ENCODE assay signal across 9 mouse cellular contexts in the genomic region with DNA sequence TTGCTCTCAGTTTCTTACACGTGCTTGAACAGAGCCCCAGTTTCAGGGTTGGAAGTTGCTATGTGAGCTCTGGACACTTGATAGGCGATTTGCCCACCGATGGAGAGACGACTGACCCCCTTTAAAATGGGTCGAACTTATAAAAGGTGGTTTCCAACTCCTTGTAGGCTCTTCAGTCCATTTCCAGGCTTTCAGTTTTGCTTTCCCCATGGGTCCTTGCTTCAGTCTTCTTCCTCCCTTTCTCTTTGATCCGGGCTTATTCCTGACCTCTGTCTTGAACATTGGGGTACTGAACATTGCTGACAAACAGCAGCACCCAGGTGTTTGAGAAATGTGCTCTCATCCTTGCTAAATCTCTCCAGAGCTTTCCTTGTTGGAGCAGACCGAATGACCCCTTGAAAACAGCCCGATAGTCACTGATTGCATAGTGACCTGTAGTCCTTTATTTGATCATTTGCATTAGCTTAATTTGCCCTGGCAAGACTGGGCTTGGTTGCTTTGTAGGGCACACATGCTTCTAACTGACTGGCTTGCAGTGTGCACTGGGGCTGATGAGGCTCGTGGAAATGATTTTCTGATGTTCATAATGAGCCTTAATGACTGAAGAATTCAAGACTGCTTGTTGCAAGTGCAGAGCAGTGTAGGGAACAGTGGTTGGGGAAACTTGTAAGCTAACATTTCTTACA. TPM values are rescaled to one million over a fixed set of nuclear protein-coding genes. Genes with fewer than 3 reads are reported as not detected.
DNase-seq lines count a peak whose midpoint lies in the region; ATAC-seq and TF ChIP-seq lines count a peak whose summit lies in the region.
"Had no signal": no experiment of that assay in that cellular context is flagged by ENCODE, and none has a peak within 500 bp of the region (broad histone marks: within the 10 kb centered on the region; RNA-seq: fewer than 3 reads in every experiment).

No protein-coding gene starts in this region.

- H3K4me1 ChIP-seq in forebrain, embryonic 10.5 days: peaks cover 32% of the 10 kb centered on the region
- H3K4me1 ChIP-seq in limb, embryonic 10.5 days: peaks cover 28% of the 10 kb centered on the region
- H3K4me1 ChIP-seq in neural tube, embryonic 14.5 days (ENCODE audit: control insufficient read depth, insufficient read depth, low read length): peaks cover 20% of the 10 kb centered on the region

- peaks cover 3% of the 10 kb centered on the region; the same call in 1 of the 2 replicates for H3K36me3 ChIP-seq in forebrain, embryonic 10.5 days (replicated peaks)
- peaks cover 9% of the 10 kb centered on the region; the same call in 1 of the 2 replicates for H3K36me3 ChIP-seq in limb, embryonic 10.5 days
- no peaks in the 10 kb centered on the region for H3K36me3 ChIP-seq in neural tube, embryonic 14.5 days (ENCODE audit: control insufficient read depth, insufficient read depth, low read length)

- peak overlapping the region; percentile 37; the same call in 1 of the 2 replicates for H3K9ac ChIP-seq in neural tube, embryonic 14.5 days (replicated peaks; ENCODE audit: low read depth, low read length)

- H3K9me3 ChIP-seq in forebrain, embryonic 10.5 days: no peaks in the 10 kb centered on the region
- no peaks in the 10 kb centered on the region for H3K9me3 ChIP-seq in limb, embryonic 10.5 days (replicated peaks)
- H3K9me3 ChIP-seq in neural tube, embryonic 14.5 days (ENCODE audit: control insufficient read depth, low read length): no peaks in the 10 kb centered on the region

- WGBS in forebrain, embryonic 10.5 days: 60% methylated on average over 9 of the region's 9 CpGs
- WGBS in limb, embryonic 10.5 days: 40% methylated on average over 9 of the region's 9 CpGs
- 51% methylated on average over 9 of the region's 9 CpGs for WGBS in neural tube, embryonic 14.5 days

- TF ChIP-seq CTCF in layer of hippocampus, adult 2 months (conservative IDR thresholded peaks at IDR 0.05): no peak

- DNase-seq in layer of hippocampus, adult 2 months (ENCODE audit: low spot score in 2 of 2): no peak
- no peak for DNase-seq in layer of hippocampus, adult 18-20 months (ENCODE audit: low spot score in 2 of 2)
- no peak for DNase-seq in forebrain, embryonic 10.5 days (ENCODE audit: extremely low spot score, low spot score)
- no peak for DNase-seq in limb, embryonic 10.5 days (ENCODE audit: low spot score)
- DNase-seq in adrenal gland, adult (ENCODE audit: inconsistent age in 2 of 2, low spot score in 1 of 2): no peak
- no peak for DNase-seq in gastrocnemius, adult 8-10 months (ENCODE audit: low spot score in 2 of 2)

- H3K4me2 ChIP-seq in neural tube, embryonic 14.5 days (ENCODE audit: low read depth, low read length): peak overlapping the region; percentile 95

- ATAC-seq in neural tube, embryonic 14.5 days (ENCODE audit: low read depth): no peak
- ATAC-seq in monocyte, adult 5-6 weeks (replicated peaks; ENCODE audit: insufficient number of reproducible peaks, low FRiP score, low TSS enrichment, poor library complexity, severe bottlenecking): no peak
- ATAC-seq: Patski had no signal

- H3K4me3 ChIP-seq in layer of hippocampus, adult 2 months: peak overlapping the region; percentile 69
- H3K4me3 ChIP-seq in forebrain, embryonic 10.5 days: peak overlapping the region; percentile 94
- H3K4me3 ChIP-seq in limb, embryonic 10.5 days: peak overlapping the region; percentile 94
- peak overlapping the region; percentile 96; the same call in 1 of the 2 replicates for H3K4me3 ChIP-seq in neural tube, embryonic 14.5 days (ENCODE audit: low read depth, low read length)

- H3K27ac ChIP-seq in layer of hippocampus, adult 2 months: no peak overlapping the region
- no peak overlapping the region for H3K27ac ChIP-seq in forebrain, embryonic 10.5 days
- 0 out of 2 replicates have a peak overlapping the region, but pooled peaks have one; percentile 28 for H3K27ac ChIP-seq in limb, embryonic 10.5 days
- H3K27ac ChIP-seq in neural tube, embryonic 14.5 days (ENCODE audit: low read depth, low read length): no peak overlapping the region

- peaks cover 12% of the 10 kb centered on the region for H3K27me3 ChIP-seq in forebrain, embryonic 10.5 days (ENCODE audit: poor library complexity, severe bottlenecking)
- no peaks in the 10 kb centered on the region for H3K27me3 ChIP-seq in limb, embryonic 10.5 days (ENCODE audit: low read depth, poor library complexity, severe bottlenecking)
- H3K27me3 ChIP-seq in neural tube, embryonic 14.5 days (ENCODE audit: control insufficient read depth, insufficient read depth, low read length): no peaks in the 10 kb centered on the region
- H3K27me3 ChIP-seq: Patski had no signal

RNA-seq across cellular contexts. Expression of a gene that starts 3.4 kb away (rescaled TPM):
- 10 to 100 TPM; 55.6 to 56.3 TPM for total RNA-seq in layer of hippocampus, adult 2 months (2021)
- 10 to 100 TPM; 48.9 to 54.9 TPM for total RNA-seq in layer of hippocampus, adult 18-20 months (2021)
- 35.3 and 36.8 TPM in 2 replicates for polyA plus RNA-seq in forebrain, embryonic 10.5 days (2016; fragmentation: Nextera tagmentation; extraction: Ambion mirVana)
- 46.5 and 51.5 TPM in 2 replicates for polyA plus RNA-seq in limb, embryonic 10.5 days (2016; fragmentation: Nextera tagmentation; extraction: Ambion mirVana)
- 31.1 and 39.1 TPM in 2 replicates for polyA plus RNA-seq in neural tube, embryonic 14.5 days (2014; fragmentation: Nextera tagmentation; extraction: Ambion mirVana)
- total RNA-seq in monocyte, adult 5-6 weeks (2017): 19.9 to 46.8 TPM (median 23.3 TPM) in 3 replicates
- total RNA-seq in gastrocnemius, adult 8-10 months (2022): 10 to 100 TPM; 15.5 to 20.4 (median 19.0) TPM
